Mouse (Mus musculus) 416B (cell line): Measurements from ENCODE around the gene Fggy.

Experiments
- DNase-seq: peaks from one replicate; pipeline ENCODE4 v3.0.0; 2011; ENCODE audit warnings: low read depth

The Fggy gene

GRCm38 (mm10) chr4:95664327-95664726 is 107.0 kb downstream of the Fggy start:
- no peak for DNase-seq

GRCm38 (mm10) chr4:95666284-95666889 is 109.1 kb downstream of the Fggy start:
- no peak for DNase-seq

- DNase-seq: no peak
These were observed 109.6 kb downstream of the Fggy start for GRCm38 (mm10) chr4:95666896-95667295.

- peak; percentile 61 for DNase-seq
These were observed 110.3 kb downstream of the Fggy start for GRCm38 (mm10) chr4:95667595-95667994.

- DNase-seq: no peak
These were observed 111.2 kb downstream of the Fggy start for GRCm38 (mm10) chr4:95668543-95668942.

- DNase-seq: no peak
These were observed 112.0 kb downstream of the Fggy start for GRCm38 (mm10) chr4:95669336-95669735.

- DNase-seq: no peak
These were observed 113.3 kb downstream of the Fggy start for GRCm38 (mm10) chr4:95670559-95670958.

GRCm38 (mm10) chr4:95672039-95672438 is 114.7 kb downstream of the Fggy start:
- no peak for DNase-seq

GRCm38 (mm10) chr4:95676390-95676789 is 119.1 kb downstream of the Fggy start:
- DNase-seq: no peak

GRCm38 (mm10) chr4:95680756-95681449 is 123.6 kb downstream of the Fggy start:
- no peak for DNase-seq

GRCm38 (mm10) chr4:95684522-95685080 is 127.3 kb downstream of the Fggy start:
- DNase-seq: no peak

GRCm38 (mm10) chr4:95686775-95687174 is 129.5 kb downstream of the Fggy start:
- no peak for DNase-seq

GRCm38 (mm10) chr4:95687350-95687749 is 130.0 kb downstream of the Fggy start:
- no peak for DNase-seq

GRCm38 (mm10) chr4:95688159-95688558 is 130.9 kb downstream of the Fggy start:
- no peak for DNase-seq

- DNase-seq: no peak
These were observed 143.1 kb downstream of the Fggy start for GRCm38 (mm10) chr4:95700366-95700765.

GRCm38 (mm10) chr4:95707941-95708897 is 150.9 kb downstream of the Fggy start:
- no peak for DNase-seq

GRCm38 (mm10) chr4:95709750-95710149 is 152.4 kb downstream of the Fggy start:
- DNase-seq: no peak

- DNase-seq: no peak
These were observed 155.5 kb downstream of the Fggy start for GRCm38 (mm10) chr4:95712802-95713201.

- no peak for DNase-seq
These were observed 156.0 kb downstream of the Fggy start for GRCm38 (mm10) chr4:95713271-95713670.

GRCm38 (mm10) chr4:95716137-95716536 is 158.8 kb downstream of the Fggy start:
- peak; percentile 12 for DNase-seq

GRCm38 (mm10) chr4:95723615-95724014 is 166.3 kb downstream of the Fggy start:
- DNase-seq: peak; percentile 16

- peak; percentile 7 for DNase-seq
These were observed 169.1 kb downstream of the Fggy start for GRCm38 (mm10) chr4:95726361-95726760.
